Mouse (Mus musculus): ENCODE measurements around the gene Mecom. TPM values are rescaled to one million over a fixed set of nuclear protein-coding genes. Genes with fewer than 3 reads are reported as not detected.
"Not testable (repeated sequence)": the region's sequence is repeated elsewhere in the genome, so short reads cannot be mapped to it uniquely, and the experiment has no call there.

Mecom gene
- polyA plus RNA-seq (2012; rRNA removed): 2.6 and 4.3 TPM in 2 replicates

DNA sequence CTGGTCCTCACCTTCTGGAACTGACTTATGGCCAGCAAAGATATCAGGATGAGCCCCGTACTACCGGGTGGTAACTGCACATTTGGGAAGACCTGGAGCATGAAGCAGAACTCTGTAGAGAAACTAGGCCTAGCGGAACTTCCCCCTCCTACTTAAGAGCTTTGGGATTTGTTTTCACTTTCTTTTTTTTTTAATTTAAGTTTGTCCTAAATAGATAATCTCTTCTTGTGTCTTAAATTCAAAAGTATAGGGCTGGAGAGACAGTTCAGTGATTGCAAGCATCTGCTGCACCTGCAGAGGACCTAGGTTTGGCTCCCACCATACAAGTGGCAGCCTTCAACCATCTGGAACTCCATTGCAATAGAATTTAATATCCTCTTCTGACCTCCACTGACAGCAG lies at the start of gene Mecom:
TSS of gene Mecom (minus strand) at position 101 of the 400 bp plus-strand sequence.
- no peak within 1 kb of the TSS for H3K4me3 ChIP-seq (replicated peaks; ENCODE audit: insufficient read depth, low read depth, low read length)
- H3K27me3 ChIP-seq (ENCODE audit: control insufficient read depth, insufficient read depth, low read length): peaks cover 1% of the 10 kb centered on the region; the same call in 1 of the 2 replicates
- DNase-seq: no peak
- TF ChIP-seq CTCF (IDR thresholded peaks at IDR 0.05; ENCODE audit: borderline replicate concordance, insufficient read depth, low read depth, low read length): no peak
- TF ChIP-seq POLR2A (IDR thresholded peaks at IDR 0.05; ENCODE audit: borderline replicate concordance, insufficient read depth, low read length): no peak
- H3K4me1 ChIP-seq (ENCODE audit: control insufficient read depth, insufficient read depth, low read length): no peaks in the 10 kb centered on the region
- H3K27ac ChIP-seq (ENCODE audit: insufficient read depth, low read length): no peak within 1 kb of the TSS
- WGBS: 90% methylated on average over 3 of the region's 3 CpGs

DNA sequence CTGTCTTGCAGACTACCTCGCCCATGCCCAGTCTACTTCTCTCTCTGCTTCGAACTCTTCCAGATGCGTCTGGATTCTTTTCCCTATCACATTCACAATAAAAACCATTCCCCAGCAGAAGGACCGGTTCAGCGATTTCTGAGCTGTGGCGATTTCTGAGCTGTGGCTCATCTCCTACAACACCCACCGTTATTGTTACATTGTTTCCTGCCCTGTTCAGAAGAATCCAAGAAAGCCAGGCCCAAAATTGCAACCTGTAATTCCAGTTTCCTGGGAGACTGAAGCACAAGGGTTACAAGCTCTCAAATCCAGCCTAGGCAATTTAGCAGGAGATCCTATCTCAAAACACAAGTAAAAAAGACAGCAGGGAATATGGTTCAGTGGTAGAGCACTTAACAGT lies 49.5 kb upstream of the Mecom start:
- no peaks in the 10 kb centered on the region for H3K4me1 ChIP-seq (ENCODE audit: control insufficient read depth, insufficient read depth, low read length)
- H3K27ac ChIP-seq (ENCODE audit: insufficient read depth, low read length): no peak overlapping the region
- TF ChIP-seq CTCF (IDR thresholded peaks at IDR 0.05; ENCODE audit: borderline replicate concordance, insufficient read depth, low read depth, low read length) (no peak), POLR2A (IDR thresholded peaks at IDR 0.05; ENCODE audit: borderline replicate concordance, insufficient read depth, low read length) (no peak)
- WGBS: 84% methylated on average over 7 of the region's 7 CpGs
- H3K27me3 ChIP-seq (ENCODE audit: control insufficient read depth, insufficient read depth, low read length): no peaks in the 10 kb centered on the region
- DNase-seq: no peak
- no peak overlapping the region for H3K4me3 ChIP-seq (replicated peaks; ENCODE audit: insufficient read depth, low read depth, low read length)

GRCm38 (mm10) chr3:30595111-30595832 lies 47.5 kb upstream of the Mecom start:
- under 1% methylated on average over 62 of the region's 62 CpGs for WGBS

DNA sequence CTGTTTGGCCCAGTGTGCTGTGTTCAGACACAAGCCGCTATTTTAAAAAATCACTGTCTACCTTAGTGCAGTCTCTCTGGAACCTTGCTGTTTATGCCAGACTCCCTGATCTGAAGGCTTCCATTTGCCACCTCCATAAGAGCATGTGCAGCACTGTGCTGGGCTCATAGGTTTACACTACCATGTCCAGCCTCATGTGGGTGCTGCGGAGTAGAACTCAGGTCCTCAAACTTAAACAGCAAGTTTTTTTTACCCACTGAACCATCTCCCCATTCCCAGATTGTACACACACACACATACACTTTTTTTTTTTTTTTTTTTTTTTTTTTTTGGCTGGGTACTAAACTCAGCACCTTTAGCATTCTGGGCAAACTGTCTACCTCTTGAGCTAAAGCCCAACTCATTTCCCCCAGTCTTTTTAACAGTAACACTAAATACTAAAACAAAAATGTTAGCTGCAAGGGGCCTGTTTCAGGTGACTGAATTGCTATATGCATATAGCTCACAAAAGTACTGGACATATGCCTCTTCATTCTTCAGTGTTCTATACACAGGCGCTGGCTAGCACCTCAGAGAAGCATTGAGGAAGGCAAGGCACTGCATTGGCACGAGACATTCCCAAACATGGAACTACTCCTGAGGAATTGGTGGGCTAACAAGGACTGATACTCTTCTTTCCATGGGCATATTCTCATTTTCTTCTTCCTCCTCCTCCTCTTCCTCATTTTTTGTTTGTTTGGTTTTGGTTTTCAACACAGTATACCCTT lies 46.1 kb upstream of the Mecom start:
- H3K4me3 ChIP-seq (replicated peaks; ENCODE audit: insufficient read depth, low read depth, low read length): no peak overlapping the region

More at GRCm38 (mm10) chr3:30595111-30595832, 47.5 kb upstream of the Mecom start:
- Histone ChIP-seq H3K27me3 (ENCODE audit: control insufficient read depth, insufficient read depth, low read length) (no peaks in the 10 kb centered on the region), H3K27ac (ENCODE audit: insufficient read depth, low read length) (peak overlapping the region; percentile 22), H3K4me1 (ENCODE audit: control insufficient read depth, insufficient read depth, low read length) (no peaks in the 10 kb centered on the region), H3K4me3 (replicated peaks; ENCODE audit: insufficient read depth, low read depth, low read length) (peak overlapping the region; percentile 81)
- TF ChIP-seq POLR2A (IDR thresholded peaks at IDR 0.05; ENCODE audit: borderline replicate concordance, insufficient read depth, low read length) (peak; percentile 25; the same call in 1 of the 2 replicates), CTCF (IDR thresholded peaks at IDR 0.05; ENCODE audit: borderline replicate concordance, insufficient read depth, low read depth, low read length) (no peak)
- DNase-seq: peak; percentile 63 to 67

DNA sequence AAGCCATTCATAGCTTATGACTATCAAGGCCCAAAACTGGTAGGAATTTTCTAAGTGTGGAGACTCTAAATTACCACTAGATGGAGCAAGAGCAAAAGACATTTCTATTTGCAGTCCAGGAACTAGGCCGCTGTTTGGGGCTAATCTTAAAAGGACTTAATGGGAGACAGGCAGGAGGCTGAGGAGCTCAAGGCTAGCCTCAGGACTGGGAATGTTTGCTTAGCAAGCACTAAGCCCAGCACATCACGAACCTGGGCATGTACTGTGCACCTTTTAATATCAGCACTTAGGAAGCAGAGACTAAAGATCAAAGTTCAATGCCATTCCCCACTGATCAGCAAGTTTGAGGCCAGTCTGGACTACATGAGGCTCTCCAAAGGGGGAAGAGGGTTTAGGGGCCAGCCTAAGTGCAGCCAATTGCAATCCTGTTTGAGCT lies 44.6 kb upstream of the Mecom start:
- Histone ChIP-seq H3K4me3 (replicated peaks; ENCODE audit: insufficient read depth, low read depth, low read length) (no peak overlapping the region), H3K27me3 (ENCODE audit: control insufficient read depth, insufficient read depth, low read length) (no peaks in the 10 kb centered on the region), H3K4me1 (ENCODE audit: control insufficient read depth, insufficient read depth, low read length) (no peaks in the 10 kb centered on the region), H3K27ac (ENCODE audit: insufficient read depth, low read length) (no peak overlapping the region)
- TF ChIP-seq CTCF (IDR thresholded peaks at IDR 0.05; ENCODE audit: borderline replicate concordance, insufficient read depth, low read depth, low read length): peak; percentile 40
- no peak for TF ChIP-seq POLR2A (IDR thresholded peaks at IDR 0.05; ENCODE audit: borderline replicate concordance, insufficient read depth, low read length)
- WGBS: 1% methylated on average over 2 of the region's 2 CpGs
- DNase-seq: peak; percentile 31 to 51

More for the DNA sequence above, 46.1 kb upstream of the Mecom start:
- no peaks in the 10 kb centered on the region for H3K27me3 ChIP-seq (ENCODE audit: control insufficient read depth, insufficient read depth, low read length)
- no peak for TF ChIP-seq POLR2A (IDR thresholded peaks at IDR 0.05; ENCODE audit: borderline replicate concordance, insufficient read depth, low read length)
- no peak for TF ChIP-seq CTCF (IDR thresholded peaks at IDR 0.05; ENCODE audit: borderline replicate concordance, insufficient read depth, low read depth, low read length)
- 77% methylated on average over 4 of the region's 4 CpGs for WGBS
- H3K4me1 ChIP-seq (ENCODE audit: control insufficient read depth, insufficient read depth, low read length): no peaks in the 10 kb centered on the region
- H3K27ac ChIP-seq (ENCODE audit: insufficient read depth, low read length): no peak overlapping the region
- no peak for DNase-seq

DNA sequence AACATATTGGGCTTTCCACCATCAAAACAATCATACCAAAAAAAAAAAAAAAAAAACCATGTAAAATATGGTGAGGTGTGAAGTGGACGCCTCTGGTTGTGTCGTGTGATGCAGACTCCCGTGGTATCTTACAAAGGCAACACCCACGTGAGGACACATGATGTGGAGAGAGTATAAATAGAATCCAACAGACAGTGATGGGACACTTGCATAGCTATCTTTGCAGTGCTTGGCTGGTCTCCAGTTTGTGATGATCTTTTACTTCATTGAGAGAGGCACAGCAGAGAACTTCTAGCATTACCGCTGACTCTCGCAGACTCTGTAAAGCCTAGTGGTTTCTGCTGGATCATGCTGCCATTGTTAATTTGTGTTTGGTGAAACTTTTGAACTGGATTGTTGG lies 41.1 kb upstream of the Mecom start:
- WGBS: 54% methylated on average over 6 of the region's 6 CpGs
- H3K27me3 ChIP-seq (ENCODE audit: control insufficient read depth, insufficient read depth, low read length): no peaks in the 10 kb centered on the region
- no peaks in the 10 kb centered on the region for H3K4me1 ChIP-seq (ENCODE audit: control insufficient read depth, insufficient read depth, low read length)
- TF ChIP-seq CTCF (IDR thresholded peaks at IDR 0.05; ENCODE audit: borderline replicate concordance, insufficient read depth, low read depth, low read length): no peak
- no peak for TF ChIP-seq POLR2A (IDR thresholded peaks at IDR 0.05; ENCODE audit: borderline replicate concordance, insufficient read depth, low read length)
- no peak overlapping the region for H3K27ac ChIP-seq (ENCODE audit: insufficient read depth, low read length)
- no peak for DNase-seq
- H3K4me3 ChIP-seq (replicated peaks; ENCODE audit: insufficient read depth, low read depth, low read length): no peak overlapping the region

DNA sequence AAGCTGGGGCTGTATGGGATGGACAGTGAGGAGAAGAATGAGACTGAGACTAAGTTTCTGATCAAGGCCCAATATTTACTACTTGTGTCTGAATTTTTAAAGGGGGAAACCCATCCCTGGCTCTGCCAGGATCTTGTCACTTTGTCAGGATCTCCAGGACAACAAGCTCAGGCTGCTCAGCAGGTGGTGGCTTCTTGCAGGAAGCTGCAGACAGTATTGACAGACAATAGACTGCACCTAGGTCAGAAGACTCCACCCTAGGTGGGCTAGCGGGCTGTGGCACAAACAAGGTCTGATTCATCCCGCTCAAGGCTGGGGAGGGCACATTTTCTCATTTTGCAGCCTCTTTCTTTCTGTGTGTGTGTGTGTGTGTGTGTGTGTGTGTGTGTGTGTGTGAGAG lies 25.7 kb upstream of the Mecom start:
- WGBS: 14% methylated on average over 2 of the region's 2 CpGs
- no peaks in the 10 kb centered on the region for H3K4me1 ChIP-seq (ENCODE audit: control insufficient read depth, insufficient read depth, low read length)
- H3K27me3 ChIP-seq (ENCODE audit: control insufficient read depth, insufficient read depth, low read length): no peaks in the 10 kb centered on the region
- no peak overlapping the region for H3K4me3 ChIP-seq (replicated peaks; ENCODE audit: insufficient read depth, low read depth, low read length)
- no peak for DNase-seq
- TF ChIP-seq CTCF (IDR thresholded peaks at IDR 0.05; ENCODE audit: borderline replicate concordance, insufficient read depth, low read depth, low read length): no peak
- no peak for TF ChIP-seq POLR2A (IDR thresholded peaks at IDR 0.05; ENCODE audit: borderline replicate concordance, insufficient read depth, low read length)
- H3K27ac ChIP-seq (ENCODE audit: insufficient read depth, low read length): no peak overlapping the region

- H3K4me3 ChIP-seq (replicated peaks; ENCODE audit: insufficient read depth, low read depth, low read length); DNase-seq; H3K27me3 ChIP-seq (ENCODE audit: control insufficient read depth, insufficient read depth, low read length); H3K4me1 ChIP-seq (ENCODE audit: control insufficient read depth, insufficient read depth, low read length); H3K27ac ChIP-seq (ENCODE audit: insufficient read depth, low read length): not testable (repeated sequence)
- WGBS: 77% methylated on average over 1 of the region's 2 CpGs
Measured at GRCm38 (mm10) chr3:30566333-30566732, 18.5 kb upstream of the Mecom start.
